Mouse (Mus musculus): ENCODE data around the gene Adgrb3. TPM values are rescaled to one million over a fixed set of nuclear protein-coding genes. Genes with fewer than 3 reads are reported as not detected.

The Adgrb3 gene
- polyA plus RNA-seq, 1 experiment from 2014 or later = 3.0 TPM

GRCm38 (mm10) chr1:25181881-25182280, 647.6 kb downstream of the Adgrb3 start:
- H3K36me3 ChIP-seq (replicated peaks; ENCODE audit: control insufficient read depth, insufficient read depth, low read depth, low read length) = no peaks in the 10 kb centered on the region
- 73% methylated on average over 2 of the region's 2 CpGs for WGBS
- H3K4me2 ChIP-seq (ENCODE audit: low read depth, low read length) = no peak overlapping the region

GRCm38 (mm10) chr1:25180615-25181014, 648.9 kb downstream of the Adgrb3 start:
- WGBS = 48% methylated on average over 6 of the region's 6 CpGs
- no peak for ATAC-seq (replicated peaks; ENCODE audit: insufficient number of reproducible peaks, low FRiP score, low TSS enrichment, low read depth)

More at GRCm38 (mm10) chr1:25181881-25182280, 647.6 kb downstream of the Adgrb3 start:
- H3K27ac ChIP-seq (replicated peaks; ENCODE audit: low read depth, low read length) = no peak overlapping the region
- no peaks in the 10 kb centered on the region for H3K4me1 ChIP-seq (ENCODE audit: control insufficient read depth, insufficient read depth, low read length)
- H3K9me3 ChIP-seq (replicated peaks; ENCODE audit: control insufficient read depth, low read length) = no peaks in the 10 kb centered on the region
- ATAC-seq (replicated peaks; ENCODE audit: insufficient number of reproducible peaks, low FRiP score, low TSS enrichment, low read depth) (no peak), DNase-seq (ENCODE audit: low spot score) (no peak)
- H3K4me3 ChIP-seq (ENCODE audit: low read depth, low read length) = no peak overlapping the region
- no peaks in the 10 kb centered on the region for H3K27me3 ChIP-seq (ENCODE audit: control insufficient read depth, insufficient read depth, low read length)
- H3K9ac ChIP-seq (replicated peaks; ENCODE audit: low read length) = no peak overlapping the region

GRCm38 (mm10) chr1:25179860-25180582, 649.5 kb downstream of the Adgrb3 start:
- Histone ChIP-seq H3K27me3 (ENCODE audit: control insufficient read depth, insufficient read depth, low read length) (no peaks in the 10 kb centered on the region), H3K36me3 (replicated peaks; ENCODE audit: control insufficient read depth, insufficient read depth, low read depth, low read length) (no peaks in the 10 kb centered on the region), H3K4me2 (ENCODE audit: low read depth, low read length) (no peak overlapping the region), H3K4me3 (ENCODE audit: low read depth, low read length) (no peak overlapping the region), H3K27ac (replicated peaks; ENCODE audit: low read depth, low read length) (no peak overlapping the region), H3K4me1 (ENCODE audit: control insufficient read depth, insufficient read depth, low read length) (no peaks in the 10 kb centered on the region), H3K9ac (replicated peaks; ENCODE audit: low read length) (no peak overlapping the region), H3K9me3 (replicated peaks; ENCODE audit: control insufficient read depth, low read length) (no peaks in the 10 kb centered on the region)
- ATAC-seq (replicated peaks; ENCODE audit: insufficient number of reproducible peaks, low FRiP score, low TSS enrichment, low read depth) = no peak
- DNase-seq (ENCODE audit: low spot score) = no peak
- 58% methylated on average over 9 of the region's 9 CpGs for WGBS

More at GRCm38 (mm10) chr1:25180615-25181014, 648.9 kb downstream of the Adgrb3 start:
- no peak overlapping the region for H3K4me2 ChIP-seq (ENCODE audit: low read depth, low read length)
- no peak overlapping the region for H3K4me3 ChIP-seq (ENCODE audit: low read depth, low read length)
- no peaks in the 10 kb centered on the region for H3K9me3 ChIP-seq (replicated peaks; ENCODE audit: control insufficient read depth, low read length)
- H3K36me3 ChIP-seq (replicated peaks; ENCODE audit: control insufficient read depth, insufficient read depth, low read depth, low read length) = no peaks in the 10 kb centered on the region
- no peaks in the 10 kb centered on the region for H3K27me3 ChIP-seq (ENCODE audit: control insufficient read depth, insufficient read depth, low read length)
- H3K9ac ChIP-seq (replicated peaks; ENCODE audit: low read length) = no peak overlapping the region
- no peak overlapping the region for H3K27ac ChIP-seq (replicated peaks; ENCODE audit: low read depth, low read length)
- no peak for DNase-seq (ENCODE audit: low spot score)
- H3K4me1 ChIP-seq (ENCODE audit: control insufficient read depth, insufficient read depth, low read length) = no peaks in the 10 kb centered on the region

GRCm38 (mm10) chr1:25178347-25179130, 651.0 kb downstream of the Adgrb3 start:
- DNase-seq (ENCODE audit: low spot score) = peak; percentile 44
- 18% methylated on average over 21 of the region's 21 CpGs for WGBS
- H3K4me3 ChIP-seq (ENCODE audit: low read depth, low read length) = no peak overlapping the region
- no peaks in the 10 kb centered on the region for H3K27me3 ChIP-seq (ENCODE audit: control insufficient read depth, insufficient read depth, low read length)
- H3K9me3 ChIP-seq (replicated peaks; ENCODE audit: control insufficient read depth, low read length) = no peaks in the 10 kb centered on the region
- no peaks in the 10 kb centered on the region for H3K4me1 ChIP-seq (ENCODE audit: control insufficient read depth, insufficient read depth, low read length)
- H3K9ac ChIP-seq (replicated peaks; ENCODE audit: low read length) = no peak overlapping the region
- no peak overlapping the region for H3K27ac ChIP-seq (replicated peaks; ENCODE audit: low read depth, low read length)
- H3K36me3 ChIP-seq (replicated peaks; ENCODE audit: control insufficient read depth, insufficient read depth, low read depth, low read length) = no peaks in the 10 kb centered on the region
- 0 out of 2 replicates have a peak, but pooled peaks have one; percentile 55 for ATAC-seq (replicated peaks; ENCODE audit: insufficient number of reproducible peaks, low FRiP score, low TSS enrichment, low read depth)
- peak overlapping the region; percentile 3; the same call in 1 of the 2 replicates for H3K4me2 ChIP-seq (ENCODE audit: low read depth, low read length)

GRCm38 (mm10) chr1:25167120-25167519, 662.4 kb downstream of the Adgrb3 start:
- Histone ChIP-seq H3K36me3 (replicated peaks; ENCODE audit: control insufficient read depth, insufficient read depth, low read depth, low read length) (no peaks in the 10 kb centered on the region), H3K4me2 (ENCODE audit: low read depth, low read length) (no peak overlapping the region), H3K4me1 (ENCODE audit: control insufficient read depth, insufficient read depth, low read length) (no peaks in the 10 kb centered on the region), H3K9me3 (replicated peaks; ENCODE audit: control insufficient read depth, low read length) (no peaks in the 10 kb centered on the region), H3K27me3 (ENCODE audit: control insufficient read depth, insufficient read depth, low read length) (no peaks in the 10 kb centered on the region), H3K9ac (replicated peaks; ENCODE audit: low read length) (no peak overlapping the region), H3K27ac (replicated peaks; ENCODE audit: low read depth, low read length) (no peak overlapping the region), H3K4me3 (ENCODE audit: low read depth, low read length) (no peak overlapping the region)
- 93% methylated on average over 5 of the region's 5 CpGs for WGBS
- ATAC-seq (replicated peaks; ENCODE audit: insufficient number of reproducible peaks, low FRiP score, low TSS enrichment, low read depth) = no peak
- DNase-seq (ENCODE audit: low spot score) = no peak

- H3K4me1 ChIP-seq (ENCODE audit: control insufficient read depth, insufficient read depth, low read length) = no peaks in the 10 kb centered on the region
- no peak overlapping the region for H3K9ac ChIP-seq (replicated peaks; ENCODE audit: low read length)
- no peak overlapping the region for H3K4me2 ChIP-seq (ENCODE audit: low read depth, low read length)
- H3K36me3 ChIP-seq (replicated peaks; ENCODE audit: control insufficient read depth, insufficient read depth, low read depth, low read length) = no peaks in the 10 kb centered on the region
- no peaks in the 10 kb centered on the region for H3K9me3 ChIP-seq (replicated peaks; ENCODE audit: control insufficient read depth, low read length)
- no peak overlapping the region for H3K27ac ChIP-seq (replicated peaks; ENCODE audit: low read depth, low read length)
- DNase-seq (ENCODE audit: low spot score) (no peak), ATAC-seq (replicated peaks; ENCODE audit: insufficient number of reproducible peaks, low FRiP score, low TSS enrichment, low read depth) (no peak)
- H3K4me3 ChIP-seq (ENCODE audit: low read depth, low read length) = no peak overlapping the region
- 63% methylated on average over 11 of the region's 11 CpGs for WGBS
- no peaks in the 10 kb centered on the region for H3K27me3 ChIP-seq (ENCODE audit: control insufficient read depth, insufficient read depth, low read length)
These were observed 663.3 kb downstream of the Adgrb3 start for GRCm38 (mm10) chr1:25166036-25166796.

GRCm38 (mm10) chr1:25163561-25163960, 665.9 kb downstream of the Adgrb3 start:
- Histone ChIP-seq H3K4me3 (ENCODE audit: low read depth, low read length) (no peak overlapping the region), H3K27me3 (ENCODE audit: control insufficient read depth, insufficient read depth, low read length) (no peaks in the 10 kb centered on the region), H3K27ac (replicated peaks; ENCODE audit: low read depth, low read length) (no peak overlapping the region), H3K4me2 (ENCODE audit: low read depth, low read length) (no peak overlapping the region), H3K4me1 (ENCODE audit: control insufficient read depth, insufficient read depth, low read length) (no peaks in the 10 kb centered on the region), H3K36me3 (replicated peaks; ENCODE audit: control insufficient read depth, insufficient read depth, low read depth, low read length) (no peaks in the 10 kb centered on the region), H3K9me3 (replicated peaks; ENCODE audit: control insufficient read depth, low read length) (no peaks in the 10 kb centered on the region), H3K9ac (replicated peaks; ENCODE audit: low read length) (no peak overlapping the region)
- 82% methylated on average over 6 of the region's 6 CpGs for WGBS
- no peak for ATAC-seq (replicated peaks; ENCODE audit: insufficient number of reproducible peaks, low FRiP score, low TSS enrichment, low read depth)
- no peak for DNase-seq (ENCODE audit: low spot score)

Data from embryonic facial prominence, embryonic 11.5 days (tissue).